Mouse (Mus musculus) spleen, adult 2 months (tissue): ENCODE measurements around the gene Zfp423.

ENCODE experiments used
- CTCF ChIP-seq: fragments of 200-500 bp; IDR thresholded peaks from 2 replicates; pipeline ENCODE4 v1.5.1; 2011; ENCODE audit warnings: mild to moderate bottlenecking, inconsistent platforms; ENCODE audit not compliant: insufficient read depth, insufficient read length, insufficient replicate concordance; ENCODE audit errors: extremely low read depth
- POLR2A ChIP-seq: fragments of 200-500 bp; IDR thresholded peaks from 2 replicates; pipeline ENCODE4 v1.6.1; 2011; ENCODE audit warnings: low read depth, low read length, inconsistent platforms

- TF ChIP-seq CTCF (no peak), POLR2A (no peak)
Measured at GRCm38 (mm10) chr8:87775889-87776288, 183.5 kb downstream of the Zfp423 start.
